Mouse (Mus musculus) olfactory bulb, adult 2 months (tissue): ENCODE measurements around the gene Efcab2.

Experiments
- CTCF ChIP-seq: fragments of 200-500 bp; IDR thresholded peaks from 2 replicates; pipeline ENCODE4 v1.5.1; 2012; ENCODE audit warnings: low read depth, mild to moderate bottlenecking, low read length, moderate library complexity; ENCODE audit not compliant: insufficient read depth
- POLR2A ChIP-seq: fragments of 200-500 bp; IDR thresholded peaks from 2 replicates; pipeline ENCODE4 v1.6.1; 2012; ENCODE audit warnings: mild to moderate bottlenecking, low read depth, low read length, moderate library complexity; ENCODE audit not compliant: insufficient read depth

DNA sequence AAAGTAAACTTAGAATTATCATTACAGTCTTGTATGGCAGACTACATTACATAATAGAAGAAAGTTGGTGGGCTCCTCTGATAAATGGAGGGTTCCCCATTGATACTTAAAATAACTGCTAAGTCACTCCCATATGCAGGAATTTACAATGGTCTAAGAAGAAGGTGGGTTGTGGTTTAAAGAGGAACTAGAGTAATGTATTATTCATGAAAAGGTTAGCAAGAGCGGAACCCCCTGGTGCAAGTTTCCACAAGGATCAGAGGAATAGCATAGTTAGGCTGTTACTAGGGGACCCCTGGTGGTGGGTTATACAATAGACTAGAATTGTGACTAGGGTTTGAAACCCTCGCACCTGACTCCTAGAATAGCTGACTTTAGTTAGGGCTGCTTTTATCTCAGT is 45.2 kb upstream of the Efcab2 start:
- no peak for TF ChIP-seq CTCF
- no peak for TF ChIP-seq POLR2A
